Mouse (Mus musculus): ENCODE measurements around the gene BC004004.

Gene BC004004

DNA sequence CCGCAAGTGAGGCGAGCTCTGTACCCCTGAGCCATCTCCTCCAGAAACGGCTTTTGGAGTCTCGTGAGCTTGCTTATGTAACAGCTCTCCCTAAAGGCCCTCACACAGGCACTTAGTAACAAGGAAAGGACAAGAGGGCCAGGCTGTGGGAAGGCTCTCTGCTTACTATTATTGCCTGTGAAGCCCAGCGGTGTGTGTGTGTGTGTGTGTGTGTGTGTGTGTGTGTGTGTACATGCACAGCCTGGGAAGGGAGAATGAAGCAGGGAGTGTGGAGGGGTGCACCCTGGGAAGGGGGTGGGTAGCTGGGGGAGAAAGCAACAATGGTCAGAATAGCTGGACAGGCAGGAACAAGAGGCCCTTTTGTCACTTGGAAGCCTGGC, 86.9 kb downstream of the BC004004 start:
- peak; percentile 69 for DNase-seq

DNA sequence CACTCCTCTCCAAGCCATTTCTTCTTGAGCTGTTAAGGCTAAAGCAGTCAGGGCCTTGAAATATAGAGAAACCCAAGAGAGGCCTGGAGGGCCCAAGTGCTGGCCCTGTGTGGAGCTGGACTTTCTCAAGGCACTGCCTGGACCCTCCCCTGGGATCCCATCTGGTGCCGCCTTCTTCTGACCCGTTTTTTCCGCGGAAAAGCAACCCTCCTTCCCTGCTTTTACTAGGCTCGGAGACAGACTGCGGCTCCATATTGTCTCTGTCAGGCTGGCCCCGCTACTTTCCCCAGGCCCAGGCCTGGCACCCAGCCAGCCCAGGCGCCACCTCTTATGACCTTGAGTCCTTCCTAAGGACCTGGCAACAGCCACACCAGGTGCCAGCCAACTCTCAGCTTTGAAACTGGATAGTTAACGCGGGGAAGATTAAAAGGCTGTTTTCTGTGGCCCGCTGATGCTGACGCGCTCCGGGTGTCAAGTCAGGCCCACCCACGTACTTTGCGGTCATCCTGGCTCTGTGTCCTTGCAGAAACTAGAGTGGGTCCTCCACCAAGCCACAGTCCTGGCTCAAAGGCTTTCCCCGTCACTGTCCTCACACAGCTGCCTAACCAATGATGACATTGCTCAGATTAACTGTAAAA, 87.4 kb downstream of the BC004004 start:
- DNase-seq: peak; percentile 91

DNA sequence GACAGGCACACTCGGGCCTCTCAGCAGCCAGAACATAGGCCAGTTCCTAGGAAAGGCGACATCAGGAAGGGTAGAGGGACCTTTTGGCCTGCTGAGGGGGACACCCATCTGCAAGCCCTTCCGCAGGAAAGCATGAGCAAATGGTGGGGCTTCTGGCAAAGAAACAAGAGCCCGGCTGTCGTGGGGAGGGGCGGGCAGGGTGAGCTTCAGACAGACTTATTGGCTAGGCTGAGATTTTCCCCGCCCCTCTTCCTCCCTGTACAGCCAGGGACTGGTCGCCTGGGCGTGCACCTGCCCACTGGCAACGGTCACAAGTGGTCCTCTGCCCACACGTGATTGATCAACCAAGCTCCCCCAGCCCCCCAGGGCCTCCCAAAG, 87.9 kb downstream of the BC004004 start:
- peak; percentile 96 for DNase-seq

DNA sequence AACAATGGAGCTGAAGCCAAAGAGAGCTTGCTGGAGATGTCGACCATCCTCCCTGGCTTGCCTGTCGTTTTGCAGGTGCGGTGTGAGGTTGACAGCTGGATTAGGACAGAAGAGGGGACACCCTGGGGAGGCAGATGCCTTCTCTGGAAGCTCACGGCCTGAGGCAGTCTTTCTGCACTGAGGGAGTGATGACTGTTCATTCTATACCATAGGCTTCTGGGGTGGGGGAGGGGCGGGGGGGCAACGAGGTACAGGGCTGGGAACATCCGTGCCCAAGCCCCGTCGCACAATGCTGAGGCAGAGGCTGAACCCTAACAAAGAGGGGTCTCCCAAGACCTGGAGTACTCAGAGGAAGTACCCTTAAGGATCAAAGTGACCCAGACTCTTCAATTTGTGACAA, 88.3 kb downstream of the BC004004 start:
- no peak for DNase-seq

DNA sequence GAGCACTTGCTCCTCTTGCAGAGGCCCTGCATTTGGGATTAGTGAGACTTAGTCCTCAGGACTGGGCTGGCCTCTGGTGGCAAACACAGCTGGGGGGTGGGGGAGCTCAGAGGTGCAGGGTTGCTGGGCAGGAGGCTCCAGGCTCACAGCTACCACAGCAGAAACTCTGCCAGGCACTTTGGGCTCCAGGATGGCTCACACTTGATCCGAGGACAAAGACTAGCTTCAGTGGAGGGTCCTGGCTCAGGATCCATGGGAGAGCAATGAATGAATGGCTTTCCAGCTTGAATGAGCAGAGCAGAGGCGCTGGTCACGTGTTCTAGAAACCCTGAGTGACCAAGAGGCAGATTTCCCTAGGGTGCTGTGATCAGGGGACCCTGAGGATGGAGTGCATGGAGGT, 90.3 kb downstream of the BC004004 start:
- DNase-seq: no peak

DNA sequence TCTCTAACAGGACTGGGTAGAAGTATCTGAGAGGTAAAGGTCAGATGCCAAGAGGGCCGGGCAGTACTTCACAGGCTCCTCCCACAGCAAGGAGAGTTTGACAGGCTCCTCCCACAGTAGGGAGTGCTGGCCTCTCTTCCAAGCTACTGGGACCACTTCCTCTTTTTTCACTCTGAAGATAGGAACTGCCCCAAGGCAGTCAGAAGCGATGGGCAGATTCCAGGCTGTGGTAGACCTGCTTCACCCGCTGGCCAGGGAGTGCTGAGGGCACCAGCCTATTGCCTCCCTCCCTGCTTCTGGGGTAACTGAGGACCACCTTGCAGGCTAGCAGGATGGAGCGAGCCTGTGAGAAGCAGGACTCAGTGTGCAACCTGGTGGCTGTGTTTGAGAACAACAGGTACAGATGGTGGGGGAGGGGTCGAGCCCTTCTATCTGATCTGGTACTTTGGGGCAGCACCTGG, 92.2 kb downstream of the BC004004 start, which contains the start of gene Fgd2:
Gene Fgd2, plus strand, starts transcription at position 154 of the 461 bp plus-strand sequence.
- peak; percentile 66 for DNase-seq

DNA sequence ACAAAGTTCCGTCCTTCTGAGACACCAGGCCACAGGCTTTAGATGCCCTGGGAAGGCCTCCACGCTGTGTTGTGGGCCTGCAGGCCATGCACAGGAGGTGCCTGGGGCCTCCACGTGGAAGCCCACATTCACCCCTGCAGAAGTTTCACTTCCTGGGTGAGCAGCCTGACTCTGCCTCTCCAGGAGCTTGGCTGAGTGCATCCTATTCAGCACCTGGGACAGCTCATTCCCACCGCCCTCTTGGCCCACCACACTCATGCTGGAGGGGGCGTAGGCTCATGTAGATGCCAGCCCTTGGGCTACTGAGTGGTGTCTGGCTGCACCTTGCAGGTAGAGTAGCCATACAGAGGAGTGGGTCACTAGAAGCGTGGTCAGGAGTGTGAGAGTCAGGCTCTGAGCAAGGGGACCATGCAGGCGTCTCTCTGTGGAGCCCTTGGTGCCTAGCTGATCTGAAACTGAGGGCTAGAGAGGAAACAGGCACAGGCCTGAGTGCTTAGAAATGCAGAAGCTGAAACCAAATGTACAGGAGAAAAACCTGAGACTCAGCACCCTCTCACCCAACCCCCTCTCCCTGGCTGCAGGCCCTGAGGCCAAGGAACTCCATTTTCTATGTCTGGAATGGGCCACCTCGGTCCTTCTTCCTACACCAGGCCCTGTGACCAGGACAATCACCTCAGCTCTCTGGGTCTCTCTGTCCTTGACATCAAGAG, 93.5 kb downstream of the BC004004 start:
- DNase-seq: no peak

DNA sequence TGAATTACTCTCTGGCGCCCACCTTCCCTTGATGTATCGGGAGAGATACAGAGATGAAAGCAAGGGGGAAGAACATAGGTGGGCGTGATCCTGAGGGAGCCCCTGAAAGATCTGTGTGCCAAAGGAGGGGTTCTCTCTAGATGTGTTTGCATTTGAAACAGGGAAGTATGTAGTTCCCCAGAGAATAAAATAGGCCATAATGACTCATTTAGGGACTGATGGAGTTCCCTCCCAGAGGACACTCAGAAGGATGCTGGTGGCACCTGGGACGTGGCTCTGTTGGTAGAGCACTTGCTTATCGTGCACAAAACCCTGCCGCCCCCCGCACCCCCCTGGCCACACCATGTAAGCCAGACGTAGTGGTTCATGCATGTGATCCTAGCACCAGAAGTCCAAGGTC, 94.5 kb downstream of the BC004004 start:
- no peak for DNase-seq
